Mouse (Mus musculus) neural tube, embryonic 12.5 days (tissue): ENCODE results near the gene Pde7b. TPM values are rescaled to one million over a fixed set of nuclear protein-coding genes. Genes with fewer than 3 reads are reported as not detected.

Source experiments
- ATAC-seq: fragments of 200-750 bp; cut with Nextera tagmentation; 2 replicates; pipeline ENCODE4 v1.8.0; 2017; ENCODE audit warnings: low read depth, mild to moderate bottlenecking, moderate TSS enrichment, moderate library complexity; ENCODE audit not compliant: low FRiP score
- H3K27ac ChIP-seq: fragments of 300-500 bp; sonication (generic); 2 replicates; pipeline ENCODE4 v1.5.1; 2016
- H3K27me3 ChIP-seq: fragments of 300-500 bp; sonication (generic); replicated peaks from 2 replicates; pipeline ENCODE4 v1.6.1; 2016; ENCODE audit warnings: mild to moderate bottlenecking
- H3K36me3 ChIP-seq: fragments of 300-500 bp; sonication (generic); 2 replicates; pipeline ENCODE4 v1.6.1; 2016; ENCODE audit warnings: mild to moderate bottlenecking
- H3K4me1 ChIP-seq: fragments of 300-500 bp; sonication (generic); 2 replicates; pipeline ENCODE4 v1.6.1; 2016
- H3K4me2 ChIP-seq: fragments of 300-500 bp; sonication (generic); replicated peaks from 2 replicates; pipeline ENCODE4 v1.6.1; 2016; ENCODE audit warnings: mild to moderate bottlenecking
- H3K4me3 ChIP-seq: fragments of 300-500 bp; sonication (generic); 2 replicates; pipeline ENCODE4 v1.5.1; 2016
- H3K9ac ChIP-seq: fragments of 300-500 bp; sonication (generic); 2 replicates; pipeline ENCODE4 v1.6.1; 2016; ENCODE audit warnings: mild to moderate bottlenecking
- H3K9me3 ChIP-seq: fragments of 300-500 bp; sonication (generic); 2 replicates; pipeline ENCODE4 v1.6.1; 2016; ENCODE audit warnings: mild to moderate bottlenecking
- WGBS: fragments of 180-500 bp; shearing (Covaris S2); methylation state at CpG from one replicate; pipeline ENCODE4 v1.1.7; 2016; 5-methylcytosine and 5-hydroxymethylcytosine counted together
- polyA plus RNA-seq: library from polyadenylated mRNA; unstranded; fragments of >200 nt; fragmentation: Nextera tagmentation; extraction: Ambion mirVana; gene quantifications from 2 replicates; pipeline ENCODE4 v1.2.1, GENCODE M21; 2016

Gene Pde7b
- polyA plus RNA-seq, 1 experiment from 2014 or later = 3.5 TPM

GRCm38 (mm10) chr10:20739801-20740200 lies 14.9 kb upstream of the Pde7b start:
- Histone ChIP-seq H3K27me3 (no peaks in the 10 kb centered on the region), H3K4me3 (no peak overlapping the region), H3K4me1 (no peaks in the 10 kb centered on the region), H3K9ac (no peak overlapping the region), H3K9me3 (no peaks in the 10 kb centered on the region), H3K4me2 (no peak overlapping the region), H3K27ac (no peak overlapping the region), H3K36me3 (no peaks in the 10 kb centered on the region)
- 81% methylated on average over 3 of the region's 3 CpGs for WGBS
- no peak for ATAC-seq

- Histone ChIP-seq H3K4me1 (no peaks in the 10 kb centered on the region), H3K27ac (no peak overlapping the region)
- ATAC-seq = no peak
Observed at GRCm38 (mm10) chr10:20737146-20737545, 12.3 kb upstream of the Pde7b start.

GRCm38 (mm10) chr10:20735775-20736449 lies 11.0 kb upstream of the Pde7b start:
- Histone ChIP-seq H3K27ac (no peak overlapping the region), H3K4me1 (no peaks in the 10 kb centered on the region), H3K4me2 (no peak overlapping the region), H3K36me3 (no peaks in the 10 kb centered on the region), H3K4me3 (no peak overlapping the region), H3K9ac (no peak overlapping the region), H3K27me3 (no peaks in the 10 kb centered on the region), H3K9me3 (no peaks in the 10 kb centered on the region)
- WGBS = 65% methylated on average over 3 of the region's 3 CpGs
- no peak for ATAC-seq

More at GRCm38 (mm10) chr10:20737146-20737545, 12.3 kb upstream of the Pde7b start:
- Histone ChIP-seq H3K4me2 (no peak overlapping the region), H3K4me3 (no peak overlapping the region), H3K27me3 (no peaks in the 10 kb centered on the region), H3K9me3 (no peaks in the 10 kb centered on the region), H3K9ac (no peak overlapping the region), H3K36me3 (no peaks in the 10 kb centered on the region)
- WGBS = 54% methylated on average over 4 of the region's 4 CpGs

GRCm38 (mm10) chr10:20733576-20733975 lies 8.7 kb upstream of the Pde7b start:
- WGBS = 76% methylated on average over 5 of the region's 5 CpGs
- H3K27ac ChIP-seq = no peak overlapping the region
- no peaks in the 10 kb centered on the region for H3K27me3 ChIP-seq
- H3K4me2 ChIP-seq = no peak overlapping the region
- H3K4me3 ChIP-seq = no peak overlapping the region
- no peaks in the 10 kb centered on the region for H3K36me3 ChIP-seq
- H3K9ac ChIP-seq = no peak overlapping the region
- no peaks in the 10 kb centered on the region for H3K4me1 ChIP-seq
- no peaks in the 10 kb centered on the region for H3K9me3 ChIP-seq
- ATAC-seq = no peak

GRCm38 (mm10) chr10:20732180-20732579 lies 7.3 kb upstream of the Pde7b start:
- WGBS = 46% methylated on average over 2 of the region's 2 CpGs
- H3K4me1 ChIP-seq = no peaks in the 10 kb centered on the region
- ATAC-seq = no peak

GRCm38 (mm10) chr10:20730034-20730433 lies 5.2 kb upstream of the Pde7b start:
- no peak overlapping the region for H3K4me2 ChIP-seq
- no peak for ATAC-seq
- H3K9ac ChIP-seq = no peak overlapping the region
- 88% methylated on average over 1 of the region's 1 CpGs for WGBS
- H3K27ac ChIP-seq = no peak overlapping the region
- no peaks in the 10 kb centered on the region for H3K27me3 ChIP-seq
- H3K4me3 ChIP-seq = no peak overlapping the region
- H3K36me3 ChIP-seq = no peaks in the 10 kb centered on the region
- no peaks in the 10 kb centered on the region for H3K9me3 ChIP-seq
- H3K4me1 ChIP-seq = peaks cover 3% of the 10 kb centered on the region; the same call in 1 of the 2 replicates

More at GRCm38 (mm10) chr10:20732180-20732579, 7.3 kb upstream of the Pde7b start:
- H3K9me3 ChIP-seq = no peaks in the 10 kb centered on the region
- H3K36me3 ChIP-seq = no peaks in the 10 kb centered on the region
- no peak overlapping the region for H3K4me3 ChIP-seq
- no peak overlapping the region for H3K27ac ChIP-seq
- no peak overlapping the region for H3K4me2 ChIP-seq
- no peaks in the 10 kb centered on the region for H3K27me3 ChIP-seq
- no peak overlapping the region for H3K9ac ChIP-seq

- H3K4me3 ChIP-seq = no peak overlapping the region
- H3K9me3 ChIP-seq = no peaks in the 10 kb centered on the region
- peaks cover 13% of the 10 kb centered on the region for H3K4me1 ChIP-seq
- no peaks in the 10 kb centered on the region for H3K27me3 ChIP-seq
- ATAC-seq = no peak
- H3K9ac ChIP-seq = no peak overlapping the region
- no peak overlapping the region for H3K27ac ChIP-seq
- H3K4me2 ChIP-seq = peak overlapping the region; percentile 48
- H3K36me3 ChIP-seq = no peaks in the 10 kb centered on the region
- WGBS = 76% methylated on average over 8 of the region's 8 CpGs
Observed at GRCm38 (mm10) chr10:20725384-20725983, 606 bp upstream of the Pde7b start.

GRCm38 (mm10) chr10:20724451-20724850 lies 427 bp downstream of the Pde7b start:
- Histone ChIP-seq H3K36me3 (no peaks in the 10 kb centered on the region), H3K27ac (no peak overlapping the region), H3K9ac (0 out of 2 replicates have a peak overlapping the region, but pooled peaks have one; percentile 14), H3K4me3 (no peak overlapping the region; the same call in 1 of the 2 replicates), H3K4me2 (peak overlapping the region; percentile 48), H3K4me1 (peaks cover 16% of the 10 kb centered on the region), H3K9me3 (no peaks in the 10 kb centered on the region), H3K27me3 (no peaks in the 10 kb centered on the region)
- 42% methylated on average over 10 of the region's 10 CpGs for WGBS
- ATAC-seq = no peak

- Histone ChIP-seq H3K9ac (0 out of 2 replicates have a peak overlapping the region, but pooled peaks have one; percentile 14), H3K4me1 (peaks cover 16% of the 10 kb centered on the region), H3K9me3 (no peaks in the 10 kb centered on the region), H3K27me3 (no peaks in the 10 kb centered on the region), H3K4me3 (no peak overlapping the region), H3K4me2 (peak overlapping the region; percentile 48), H3K36me3 (no peaks in the 10 kb centered on the region), H3K27ac (no peak overlapping the region)
- peak; percentile 56; the same call in 1 of the 2 replicates for ATAC-seq
- WGBS = 11% methylated on average over 3 of the region's 3 CpGs
Observed at GRCm38 (mm10) chr10:20723962-20724361, 916 bp downstream of the Pde7b start.

- no peaks in the 10 kb centered on the region for H3K27me3 ChIP-seq
- ATAC-seq = peak; percentile 52; the same call in 1 of the 2 replicates
- H3K9ac ChIP-seq = no peak overlapping the region
- H3K4me1 ChIP-seq = peaks cover 16% of the 10 kb centered on the region
- no peak overlapping the region for H3K27ac ChIP-seq
- peak overlapping the region; percentile 48 for H3K4me2 ChIP-seq
- 29% methylated on average over 3 of the region's 3 CpGs for WGBS
- H3K36me3 ChIP-seq = no peaks in the 10 kb centered on the region
- no peaks in the 10 kb centered on the region for H3K9me3 ChIP-seq
- no peak overlapping the region for H3K4me3 ChIP-seq
Observed at GRCm38 (mm10) chr10:20723521-20723915, 1.4 kb downstream of the Pde7b start.

- H3K4me1 ChIP-seq = peaks cover 16% of the 10 kb centered on the region
- no peaks in the 10 kb centered on the region for H3K36me3 ChIP-seq
- no peaks in the 10 kb centered on the region for H3K9me3 ChIP-seq
- 27% methylated on average over 9 of the region's 9 CpGs for WGBS
- H3K4me3 ChIP-seq = no peak overlapping the region
- H3K27ac ChIP-seq = no peak overlapping the region
- ATAC-seq = no peak; the same call in 1 of the 2 replicates
- H3K27me3 ChIP-seq = no peaks in the 10 kb centered on the region
- H3K4me2 ChIP-seq = peak overlapping the region; percentile 48
- H3K9ac ChIP-seq = no peak overlapping the region
Observed at GRCm38 (mm10) chr10:20722651-20723520, 2.0 kb downstream of the Pde7b start.

- WGBS = 25% methylated on average over 2 of the region's 2 CpGs
Observed at GRCm38 (mm10) chr10:20719201-20719600, 5.7 kb downstream of the Pde7b start.

More at GRCm38 (mm10) chr10:20719201-20719600, 5.7 kb downstream of the Pde7b start:
- Histone ChIP-seq H3K4me3 (no peak overlapping the region), H3K4me1 (peaks cover 10% of the 10 kb centered on the region), H3K4me2 (no peak overlapping the region), H3K9ac (no peak overlapping the region), H3K9me3 (no peaks in the 10 kb centered on the region), H3K27me3 (no peaks in the 10 kb centered on the region), H3K27ac (no peak overlapping the region), H3K36me3 (no peaks in the 10 kb centered on the region)
- ATAC-seq = no peak
